Mouse (Mus musculus) cerebral cortex, adult 2 months (tissue): ENCODE data around the gene Dmbt1.

Source experiments
- WGBS: fragments of 180-500 bp; shearing (Covaris S2); methylation state at CpG from one replicate; pipeline ENCODE4 v1.1.7; 2018; 5-methylcytosine and 5-hydroxymethylcytosine counted together

Dmbt1 gene

GRCm38 (mm10) chr7:131031755-131032154, at the start of gene Dmbt1:
Gene Dmbt1, plus strand, starts transcription at chr7:131032053.
- WGBS = 94% methylated on average over 5 of the region's 5 CpGs

GRCm38 (mm10) chr7:130982371-130982770, 49.5 kb upstream of the Dmbt1 start:
- WGBS = 67% methylated on average over 4 of the region's 4 CpGs

- WGBS = 58% methylated on average over 3 of the region's 3 CpGs
Observed at GRCm38 (mm10) chr7:130982881-130983280, 49.0 kb upstream of the Dmbt1 start.

- WGBS = 89% methylated on average over 7 of the region's 7 CpGs
Observed at GRCm38 (mm10) chr7:130984294-130984693, 47.6 kb upstream of the Dmbt1 start.

GRCm38 (mm10) chr7:130985193-130985592, 46.7 kb upstream of the Dmbt1 start:
- WGBS = 89% methylated on average over 12 of the region's 12 CpGs

- WGBS = 90% methylated on average over 3 of the region's 3 CpGs
Observed at GRCm38 (mm10) chr7:130985716-130986115, 46.1 kb upstream of the Dmbt1 start.

- 60% methylated on average over 5 of the region's 5 CpGs for whole genome bisulfite sequencing
Observed at GRCm38 (mm10) chr7:130988146-130988545, 43.7 kb upstream of the Dmbt1 start.

GRCm38 (mm10) chr7:130989371-130989770, 42.5 kb upstream of the Dmbt1 start:
- WGBS = 73% methylated on average over 3 of the region's 3 CpGs

GRCm38 (mm10) chr7:130991174-130991789, 40.6 kb upstream of the Dmbt1 start:
- WGBS = 71% methylated on average over 13 of the region's 13 CpGs

GRCm38 (mm10) chr7:130993907-130994306, 37.9 kb upstream of the Dmbt1 start:
- WGBS = 44% methylated on average over 8 of the region's 8 CpGs

- 94% methylated on average over 12 of the region's 12 CpGs for WGBS
Observed at GRCm38 (mm10) chr7:131001976-131002726, 29.7 kb upstream of the Dmbt1 start.

- 82% methylated on average over 5 of the region's 5 CpGs for WGBS
Observed at GRCm38 (mm10) chr7:131004071-131004470, 27.8 kb upstream of the Dmbt1 start.

GRCm38 (mm10) chr7:131007221-131007620, 24.6 kb upstream of the Dmbt1 start:
- 92% methylated on average over 2 of the region's 2 CpGs for WGBS

- 85% methylated on average over 5 of the region's 5 CpGs for WGBS
Observed at GRCm38 (mm10) chr7:131009178-131009577, 22.7 kb upstream of the Dmbt1 start.

- WGBS = 92% methylated on average over 1 of the region's 1 CpGs
Observed at GRCm38 (mm10) chr7:131011901-131012300, 20.0 kb upstream of the Dmbt1 start.

GRCm38 (mm10) chr7:131019181-131019580, 12.7 kb upstream of the Dmbt1 start:
- 81% methylated on average over 2 of the region's 2 CpGs for WGBS

GRCm38 (mm10) chr7:131024807-131025206, 7.0 kb upstream of the Dmbt1 start:
- 81% methylated on average over 1 of the region's 1 CpGs for WGBS

GRCm38 (mm10) chr7:131027557-131027956, 4.3 kb upstream of the Dmbt1 start:
- 80% methylated on average over 1 of the region's 1 CpGs for WGBS

GRCm38 (mm10) chr7:131036396-131036795, 4.5 kb downstream of the Dmbt1 start:
- WGBS = 88% methylated on average over 3 of the region's 3 CpGs

GRCm38 (mm10) chr7:131037083-131037482, 5.2 kb downstream of the Dmbt1 start:
- WGBS = 89% methylated on average over 2 of the region's 2 CpGs

- WGBS = 85% methylated on average over 8 of the region's 8 CpGs
Observed at GRCm38 (mm10) chr7:131040760-131041159, 8.9 kb downstream of the Dmbt1 start.

GRCm38 (mm10) chr7:131042657-131043056, 10.8 kb downstream of the Dmbt1 start:
- WGBS = 55% methylated on average over 1 of the region's 1 CpGs

- WGBS = 51% methylated on average over 3 of the region's 3 CpGs
Observed at GRCm38 (mm10) chr7:131045258-131045835, 13.5 kb downstream of the Dmbt1 start.
